Comparison of ENCODE assay signal across 18 mouse cellular contexts in genomic region chr8:76346832-76347231, GRCm38 (mm10).
DNase-seq lines count a peak whose midpoint lies in the region; ATAC-seq lines count a peak whose summit lies in the region.
"Had no signal": no experiment of that assay in that cellular context is flagged by ENCODE, and none has a peak within 500 bp of the region (broad histone marks: within the 10 kb centered on the region; RNA-seq: fewer than 3 reads in every experiment).

No protein-coding gene starts in this region.

- H3K27me3 ChIP-seq in heart, embryonic 11.5 days (ENCODE audit: control insufficient read depth, insufficient read depth, low read length), result no peaks in the 10 kb centered on the region
- H3K27me3 ChIP-seq: neural tube, embryonic 12.5 days; stomach, embryonic 15.5 days had no signal

- intact Hi-C loops in heart, postnatal 10 days (cut with DNase I), result no loop called here

- no peak overlapping the region for H3K9ac ChIP-seq in heart, embryonic 11.5 days (ENCODE audit: low read depth, low read length)
- H3K9ac ChIP-seq: liver, embryonic 14.5 days; neural tube, embryonic 12.5 days; stomach, embryonic 15.5 days had no signal

- DNase-seq in cerebellum, postnatal 25 days, result peak; percentile 16 to 29
- DNase-seq in cerebellum, adult 11-12 months, result no peak
- DNase-seq in heart, postnatal 10 days, result peak; percentile 35 to 41
- peak; percentile 8 to 11 for DNase-seq in layer of hippocampus, adult 8-10 months (ENCODE audit: low spot score in 2 of 2)
- DNase-seq in layer of hippocampus, adult 11-12 months (ENCODE audit: low spot score), result no peak
- peak; percentile 65 for DNase-seq in gonadal fat pad, adult 2 months (ENCODE audit: low read depth)
- no peak for DNase-seq in thymus, postnatal 10 days (ENCODE audit: low spot score in 2 of 2)
- DNase-seq: adrenal gland, postnatal 25 days; kidney, adult 11 months; right cerebral cortex, postnatal 4 days; thymus, postnatal 25 days had no signal

- no peak for ATAC-seq in heart, embryonic 11.5 days (replicated peaks; ENCODE audit: insufficient number of reproducible peaks, low FRiP score, low TSS enrichment)
- ATAC-seq: midbrain, embryonic 16.5 days had no signal

- H3K9me3 ChIP-seq in heart, embryonic 11.5 days (replicated peaks; ENCODE audit: control insufficient read depth, low read length), result no peaks in the 10 kb centered on the region
- H3K9me3 ChIP-seq: limb, embryonic 10.5 days; neural tube, embryonic 12.5 days; stomach, embryonic 15.5 days had no signal

- WGBS in heart, embryonic 11.5 days (ENCODE audit: insufficient replicate concordance), result 86% methylated on average over 1 of the region's 1 CpGs

- no peak overlapping the region for H3K4me2 ChIP-seq in heart, embryonic 11.5 days
- H3K4me2 ChIP-seq: neural tube, embryonic 12.5 days; stomach, embryonic 15.5 days had no signal

- no peaks in the 10 kb centered on the region for H3K36me3 ChIP-seq in heart, embryonic 11.5 days (ENCODE audit: control insufficient read depth, insufficient read depth, low read length)
- H3K36me3 ChIP-seq: limb, embryonic 10.5 days; neural tube, embryonic 12.5 days; stomach, embryonic 15.5 days had no signal

- H3K4me3 ChIP-seq in heart, embryonic 11.5 days (ENCODE audit: low read depth, low read length), result no peak overlapping the region
- H3K4me3 ChIP-seq: limb, embryonic 10.5 days; neural tube, embryonic 12.5 days; stomach, embryonic 15.5 days had no signal

- H3K27ac ChIP-seq in heart, embryonic 11.5 days (ENCODE audit: low read depth, low read length), result no peak overlapping the region
- H3K27ac ChIP-seq: limb, embryonic 10.5 days; liver, embryonic 14.5 days; macrophage; neural tube, embryonic 12.5 days; stomach, embryonic 15.5 days had no signal

- no peaks in the 10 kb centered on the region for H3K4me1 ChIP-seq in heart, embryonic 11.5 days (ENCODE audit: control insufficient read depth, insufficient read depth, low read length)
- H3K4me1 ChIP-seq: limb, embryonic 10.5 days; neural tube, embryonic 12.5 days; stomach, embryonic 15.5 days had no signal

Comparison
In these comparisons a context has a peak if more than half of its experiments do, and no peak if none do; other contexts are left out.
1. DNase-seq: peak in cerebellum, postnatal 25 days (2 of 2), heart, postnatal 10 days (2 of 2), layer of hippocampus, adult 8-10 months (2 of 2) and gonadal fat pad, adult 2 months (single experiment); none in cerebellum, adult 11-12 months (single experiment), layer of hippocampus, adult 11-12 months (single experiment) and thymus, postnatal 10 days (0 of 2).